Mouse (Mus musculus) liver, postnatal 0 days (tissue): Measurements from ENCODE around the gene Galnt4.

ENCODE experiments used
- CTCF ChIP-seq: sonication (generic); IDR thresholded peaks from 2 replicates; pipeline ENCODE4 v1.5.1; 2016; ENCODE audit warnings: antibody characterized with exemption, low read depth
- EP300 ChIP-seq: IDR thresholded peaks from 2 replicates; pipeline ENCODE4 v1.6.1; 2016; ENCODE audit warnings: antibody characterized with exemption, low read depth, mild to moderate bottlenecking

DNA sequence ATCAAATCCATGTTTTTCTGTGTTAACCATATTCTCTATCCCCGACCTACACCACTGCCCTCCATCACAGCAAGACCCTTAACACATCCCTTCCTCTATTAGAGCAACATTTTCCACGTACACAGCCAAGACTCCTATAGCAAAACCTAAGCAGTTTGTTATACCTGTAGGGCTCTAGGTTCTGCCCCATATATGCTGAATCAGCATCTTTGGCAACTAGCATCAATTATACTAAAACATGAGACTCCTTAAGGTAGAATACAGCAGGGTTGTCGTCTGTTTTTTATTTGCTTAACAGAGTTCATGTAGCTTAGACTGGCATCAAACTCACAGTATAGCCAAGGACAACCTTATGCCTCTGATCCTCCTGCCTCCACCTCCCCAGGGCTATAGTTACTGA lies 2.4 kb upstream of the Galnt4 start:
- no peak for TF ChIP-seq EP300
- no peak for TF ChIP-seq CTCF
